Mouse (Mus musculus): Measurements from ENCODE around the gene Calml4.

GRCm38 (mm10) chr9:62877825-62878224, 19.9 kb downstream of the Calml4 start:
- no peak for TF ChIP-seq CTCF (IDR thresholded peaks at IDR 0.05; ENCODE audit: low read depth, low read length)
- no peak for TF ChIP-seq TAL1 (conservative IDR thresholded peaks at IDR 0.05; ENCODE audit: low read depth, low read length)
